Mouse (Mus musculus): ENCODE data around the gene Wdr27. TPM values are rescaled to one million over a fixed set of nuclear protein-coding genes. Genes with fewer than 3 reads are reported as not detected.
"Not testable (repeated sequence)": the region's sequence is repeated elsewhere in the genome, so short reads cannot be mapped to it uniquely, and the experiment has no call there.

The Wdr27 gene
- total RNA-seq, 2 experiments from 2014 or later: 3.9 to 4.2 TPM

- Histone ChIP-seq H3K4me3 (no peak overlapping the region), H3K27ac (no peak overlapping the region)
- TF ChIP-seq CTCF (conservative IDR thresholded peaks at IDR 0.05): no peak
- DNase-seq (ENCODE audit: low spot score in 2 of 2): no peak
These were observed 10.5 kb upstream of the Wdr27 start for GRCm38 (mm10) chr17:14953452-14953851.

DNA sequence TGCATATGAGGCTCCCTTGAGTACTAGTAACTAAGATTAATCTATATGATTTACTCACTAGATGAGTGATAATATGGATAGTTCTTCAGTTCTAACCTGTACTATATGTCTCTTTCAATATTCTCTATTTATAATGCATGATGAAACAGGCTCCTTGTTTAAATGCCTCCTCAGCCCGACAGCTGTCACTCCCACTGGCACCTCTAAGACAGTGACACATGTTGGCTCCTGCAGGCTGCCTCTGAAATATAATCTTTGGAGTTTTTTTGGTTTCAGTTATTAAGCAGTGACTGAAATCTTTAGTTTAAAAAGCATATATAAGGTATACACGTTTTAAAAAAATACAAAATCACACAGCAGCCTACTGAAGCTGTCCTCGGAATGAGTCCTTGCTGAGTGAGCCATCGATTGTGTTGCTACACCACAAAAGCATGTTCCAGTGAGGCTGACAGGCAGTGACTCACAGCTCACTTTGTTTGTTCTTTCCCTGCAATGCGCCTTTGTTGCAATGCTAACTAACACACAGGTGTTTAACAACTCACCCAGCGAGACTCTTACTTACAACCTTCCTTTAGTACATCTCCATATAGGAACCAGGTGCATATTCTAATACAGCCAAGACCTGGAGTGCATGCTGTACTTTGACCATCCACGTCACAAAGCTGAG is 6.3 kb upstream of the Wdr27 start:
- DNase-seq (ENCODE audit: low spot score in 2 of 2): no peak
- H3K27ac ChIP-seq: peak overlapping the region; percentile 58
- H3K4me3 ChIP-seq: no peak overlapping the region
- TF ChIP-seq CTCF (conservative IDR thresholded peaks at IDR 0.05): no peak

DNA sequence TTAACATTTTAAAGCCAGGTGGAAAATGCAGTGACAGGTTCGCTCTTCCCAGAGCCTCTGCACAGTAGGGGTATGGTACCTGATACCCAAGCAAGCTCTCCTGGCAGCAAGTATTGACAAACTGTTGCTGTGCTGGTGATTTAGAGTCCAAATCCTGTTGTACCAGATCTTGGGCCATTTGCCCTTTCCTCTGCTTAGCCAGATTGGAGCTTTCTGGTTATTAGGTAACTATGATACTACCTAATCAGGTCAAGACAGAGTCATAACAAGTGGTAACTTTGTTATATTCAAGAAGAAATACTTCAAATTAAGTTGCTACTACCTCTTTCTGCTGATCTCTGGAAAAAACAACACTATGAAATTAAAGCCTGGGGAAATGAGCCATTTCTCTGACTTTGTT is 1.6 kb upstream of the Wdr27 start:
- H3K4me3 ChIP-seq: no peak overlapping the region
- no peak for DNase-seq (ENCODE audit: low spot score in 2 of 2)
- TF ChIP-seq CTCF (conservative IDR thresholded peaks at IDR 0.05): no peak
- no peak overlapping the region for H3K27ac ChIP-seq

- DNase-seq (ENCODE audit: low spot score in 2 of 2): no peak
- no peak for TF ChIP-seq CTCF (conservative IDR thresholded peaks at IDR 0.05)
- Histone ChIP-seq H3K27ac (peak overlapping the region; percentile 95), H3K4me3 (peak overlapping the region; percentile 96)
These were observed 736 bp upstream of the Wdr27 start for GRCm38 (mm10) chr17:14943729-14944059.

- Histone ChIP-seq H3K27ac (peak overlapping the region; percentile 95; the same call in 1 of the 2 replicates), H3K4me3 (peak overlapping the region; percentile 96)
- not testable (repeated sequence) for DNase-seq (ENCODE audit: low spot score in 2 of 2)
These were observed 777 bp downstream of the Wdr27 start for GRCm38 (mm10) chr17:14942181-14942580.

GRCm38 (mm10) chr17:14935841-14936605 is 6.9 kb downstream of the Wdr27 start:
- Histone ChIP-seq H3K27ac (no peak overlapping the region), H3K4me3 (no peak overlapping the region)
- DNase-seq (ENCODE audit: low spot score in 2 of 2): no peak
- TF ChIP-seq CTCF (conservative IDR thresholded peaks at IDR 0.05): no peak

DNA sequence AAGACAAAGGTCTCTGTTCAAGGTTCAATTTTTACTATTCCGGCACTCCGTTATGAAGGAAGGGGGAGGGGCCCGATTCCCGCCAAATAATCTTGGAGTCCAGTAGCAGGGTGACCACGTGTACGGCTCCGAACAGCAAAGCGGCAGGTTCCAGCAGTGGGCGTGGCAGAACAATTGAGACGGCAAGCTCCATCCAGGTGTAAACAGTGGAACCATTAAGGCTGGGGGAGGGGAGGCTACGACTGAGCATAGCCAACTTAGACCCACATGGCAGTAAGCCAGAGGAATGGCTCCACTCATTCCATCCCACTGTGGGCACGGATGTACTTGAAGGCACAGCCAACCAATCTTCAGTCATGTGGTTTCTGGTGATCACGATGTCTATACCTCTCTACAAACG is 7.7 kb downstream of the Wdr27 start:
- not testable (repeated sequence) for DNase-seq (ENCODE audit: low spot score in 2 of 2); H3K4me3 ChIP-seq; H3K27ac ChIP-seq

DNA sequence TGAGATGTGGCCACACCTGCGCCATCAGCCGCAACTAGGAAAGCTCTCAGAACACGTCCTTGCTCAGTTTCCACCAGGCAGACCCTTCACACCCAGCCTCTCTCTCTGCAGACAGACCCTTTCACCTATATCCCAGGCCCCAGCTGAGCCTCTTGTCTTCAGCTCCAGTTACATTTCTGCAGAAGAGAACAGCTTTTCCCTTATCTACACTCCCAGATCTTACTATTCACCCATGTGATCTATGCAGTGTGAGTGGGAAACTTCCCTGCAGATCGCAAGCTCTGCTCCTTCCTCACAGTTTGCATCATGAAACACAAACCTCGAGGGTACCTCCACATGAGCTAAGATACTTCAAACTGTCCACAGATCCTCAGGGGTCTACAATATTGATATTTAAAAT is 11.5 kb downstream of the Wdr27 start:
- H3K27ac ChIP-seq: no peak overlapping the region
- no peak for DNase-seq (ENCODE audit: low spot score in 2 of 2)
- H3K4me3 ChIP-seq: no peak overlapping the region
- TF ChIP-seq CTCF (conservative IDR thresholded peaks at IDR 0.05): no peak

GRCm38 (mm10) chr17:14930697-14931096 is 12.3 kb downstream of the Wdr27 start:
- no peak for DNase-seq (ENCODE audit: low spot score in 2 of 2)
- H3K4me3 ChIP-seq: no peak overlapping the region
- no peak for TF ChIP-seq CTCF (conservative IDR thresholded peaks at IDR 0.05)
- H3K27ac ChIP-seq: no peak overlapping the region

- Histone ChIP-seq H3K4me3 (no peak overlapping the region), H3K27ac (no peak overlapping the region)
- TF ChIP-seq CTCF (conservative IDR thresholded peaks at IDR 0.05): no peak
- DNase-seq (ENCODE audit: low spot score in 2 of 2): no peak
These were observed 14.3 kb downstream of the Wdr27 start for GRCm38 (mm10) chr17:14928631-14929030.

GRCm38 (mm10) chr17:14927644-14928218 is 15.2 kb downstream of the Wdr27 start:
- no peak for DNase-seq (ENCODE audit: low spot score in 2 of 2)
- no peak overlapping the region for H3K27ac ChIP-seq
- no peak overlapping the region for H3K4me3 ChIP-seq
- no peak for TF ChIP-seq CTCF (conservative IDR thresholded peaks at IDR 0.05)

DNA sequence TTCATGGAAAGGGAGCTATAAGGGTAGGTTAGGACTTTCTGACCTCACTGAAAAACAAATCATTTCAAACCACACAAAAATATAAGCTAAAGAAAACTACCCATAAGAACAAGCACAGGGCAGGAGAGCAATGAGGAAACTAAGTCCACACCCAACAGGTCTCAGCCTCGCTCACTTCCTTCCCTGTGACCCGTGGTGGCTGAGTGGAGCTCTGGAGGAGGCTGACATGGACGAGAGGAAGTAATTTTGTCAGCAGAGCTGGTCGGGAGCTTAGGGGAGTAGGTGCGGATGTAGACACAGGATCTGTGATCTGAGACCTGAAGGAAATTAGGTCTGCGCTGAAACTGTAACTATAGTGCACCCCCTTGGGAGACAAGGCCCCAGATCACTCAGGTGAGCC is 21.4 kb downstream of the Wdr27 start:
- H3K4me3 ChIP-seq: no peak overlapping the region
- H3K27ac ChIP-seq: no peak overlapping the region
- no peak for DNase-seq (ENCODE audit: low spot score in 2 of 2)
- no peak for TF ChIP-seq CTCF (conservative IDR thresholded peaks at IDR 0.05)

- Histone ChIP-seq H3K27ac (no peak overlapping the region), H3K4me3 (no peak overlapping the region)
- DNase-seq (ENCODE audit: low spot score in 2 of 2): no peak
- TF ChIP-seq CTCF (conservative IDR thresholded peaks at IDR 0.05): no peak
These were observed 25.1 kb downstream of the Wdr27 start for GRCm38 (mm10) chr17:14917866-14918265.

DNA sequence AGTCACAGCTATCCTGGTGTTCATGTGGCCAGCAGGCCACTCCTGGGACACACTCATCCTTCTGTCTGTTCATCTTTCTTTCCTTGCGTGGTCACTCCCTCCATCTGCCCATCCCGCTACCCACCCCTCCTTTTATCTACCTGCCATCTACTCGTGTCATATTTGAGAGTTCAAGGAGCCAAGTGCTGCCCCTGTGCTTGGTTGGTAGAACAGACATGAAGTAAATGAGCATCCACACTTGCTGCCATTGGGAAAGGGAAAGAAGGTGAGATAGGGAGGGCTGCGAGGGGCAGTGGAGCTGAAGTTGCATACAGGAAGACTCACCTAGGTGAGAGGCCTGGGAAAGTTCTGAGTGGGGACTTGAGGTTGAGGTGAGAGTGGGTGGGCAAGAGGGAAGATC is 28.6 kb downstream of the Wdr27 start:
- Histone ChIP-seq H3K27ac (no peak overlapping the region), H3K4me3 (no peak overlapping the region)
- no peak for TF ChIP-seq CTCF (conservative IDR thresholded peaks at IDR 0.05)
- no peak for DNase-seq (ENCODE audit: low spot score in 2 of 2)

Data from layer of hippocampus, adult 2 months (tissue).